Mouse (Mus musculus) gastrocnemius, postnatal 14 days (tissue): ENCODE data around the gene Golga4. TPM values are rescaled to one million over a fixed set of nuclear protein-coding genes. Genes with fewer than 3 reads are reported as not detected.

Experiments
- DNase-seq: peaks from one replicate; pipeline ENCODE4 v3.0.0; 2021; ENCODE audit warnings: mixed read lengths
- intact Hi-C: fragments of 180-260 bp; cut with DNase I; formaldehyde crosslinking; loops from one replicate; pipeline ENCODE4 v1.15.1; 2025; ENCODE audit warnings: low total_unique reads
- total RNA-seq, 2 experiments: library from RNA; stranded (reverse); gene quantifications; 2 replicates each; pipeline ENCODE4 v1.2.3; 2021

The Golga4 gene
- total RNA-seq, 2 experiments from 2014 or later: 157 TPM

DNA sequence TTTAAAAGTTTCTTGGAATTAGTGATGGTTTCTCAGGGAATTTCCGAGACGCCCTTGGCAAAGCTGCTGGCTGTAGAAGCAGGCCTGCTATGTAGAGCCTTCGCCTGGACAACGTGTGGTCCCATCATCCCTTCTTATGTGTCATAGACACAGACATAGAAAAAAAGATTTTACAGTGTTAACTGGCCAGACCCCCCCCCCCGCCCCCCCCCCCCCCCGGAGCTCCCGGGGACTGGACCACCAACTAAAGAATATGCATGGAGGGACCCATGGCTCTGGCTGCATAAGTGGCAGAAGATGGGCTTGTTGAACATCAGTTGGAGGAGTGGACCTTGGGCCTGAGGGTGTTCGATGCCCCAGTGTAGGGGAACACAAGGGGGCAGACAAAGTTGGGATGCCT lies 11.6 kb downstream of the Golga4 start:
- no peak for DNase-seq
- intact Hi-C loops: no loop called here

- intact Hi-C loops: no loop called here
- no peak for DNase-seq
Measured at GRCm38 (mm10) chr9:118519101-118519500, 13.0 kb downstream of the Golga4 start.

DNA sequence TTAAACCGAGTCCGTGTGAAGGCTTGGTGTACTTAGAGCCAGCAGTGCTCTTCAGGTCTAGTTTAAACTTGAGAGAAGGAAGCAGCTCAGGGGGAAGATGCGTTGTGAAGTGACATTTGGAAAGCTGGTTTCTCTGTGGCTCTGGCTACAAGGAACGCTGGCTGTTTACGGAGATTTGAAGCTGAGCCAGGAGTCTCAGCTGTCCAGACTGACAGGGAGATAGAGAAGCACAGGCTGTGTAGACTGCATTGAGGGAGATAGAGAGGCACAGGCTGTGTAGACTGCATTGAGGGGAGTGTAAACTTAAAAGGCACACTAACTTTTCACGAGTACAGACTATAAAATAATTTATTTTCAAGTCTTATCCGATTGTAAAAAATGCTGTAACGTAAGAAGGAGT lies 13.9 kb downstream of the Golga4 start:
- peak; percentile 50 for DNase-seq
- intact Hi-C loops: no loop called here

GRCm38 (mm10) chr9:118520858-118521257 lies 14.8 kb downstream of the Golga4 start:
- intact Hi-C loops: no loop called here
- DNase-seq: no peak

GRCm38 (mm10) chr9:118521659-118522058 lies 15.6 kb downstream of the Golga4 start:
- no peak for DNase-seq
- intact Hi-C loops: no loop called here

GRCm38 (mm10) chr9:118523738-118524137 lies 17.7 kb downstream of the Golga4 start:
- DNase-seq: no peak
- intact Hi-C loops: no loop called here

- intact Hi-C loops: no loop called here
- DNase-seq: no peak
Measured at GRCm38 (mm10) chr9:118527056-118527455, 21.0 kb downstream of the Golga4 start.

GRCm38 (mm10) chr9:118529783-118530182 lies 23.7 kb downstream of the Golga4 start:
- no peak for DNase-seq
- intact Hi-C loops: no loop called here

DNA sequence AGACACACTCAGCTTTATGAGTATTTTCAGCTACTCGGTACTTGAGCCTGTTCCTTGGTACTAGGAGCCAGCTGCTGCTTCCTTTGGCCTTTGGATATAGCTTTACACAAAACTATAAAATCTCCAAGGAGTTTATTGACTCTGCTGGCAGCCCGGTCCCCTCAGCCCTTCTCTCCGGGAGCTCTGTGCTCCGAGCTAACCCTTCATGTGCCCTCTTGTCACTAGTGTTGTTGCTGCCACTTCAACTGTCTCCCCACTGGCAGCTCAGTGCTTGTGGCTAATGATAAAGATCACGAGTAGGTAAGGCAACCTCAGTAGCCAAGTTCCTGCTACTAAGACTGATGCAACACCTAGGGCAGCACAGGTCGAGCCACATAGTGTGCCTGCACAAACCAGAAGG lies 24.6 kb downstream of the Golga4 start:
- intact Hi-C loops: no loop called here
- DNase-seq: no peak

- intact Hi-C loops: no loop called here
- DNase-seq: no peak
Measured at GRCm38 (mm10) chr9:118532516-118533205, 26.6 kb downstream of the Golga4 start.

DNA sequence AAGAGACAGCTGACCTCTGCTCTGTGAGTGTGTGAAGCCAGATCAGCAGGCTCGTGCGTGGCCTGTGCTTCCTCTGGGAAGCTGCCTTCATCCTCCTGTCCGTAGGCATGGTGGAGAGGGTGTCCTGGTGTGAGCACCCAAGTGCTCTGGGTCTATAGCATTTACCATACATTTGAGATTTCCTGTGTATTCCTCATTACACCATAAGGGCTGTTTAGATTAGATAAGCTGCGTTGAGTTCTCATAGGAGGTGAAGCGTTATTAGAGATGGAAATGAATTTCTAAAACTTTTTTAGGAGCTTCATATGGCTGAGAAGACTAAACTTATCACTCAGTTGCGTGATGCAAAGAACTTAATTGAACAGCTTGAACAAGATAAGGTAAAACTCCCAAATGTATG lies 30.9 kb downstream of the Golga4 start:
- DNase-seq: no peak
- intact Hi-C loops: no loop called here

DNA sequence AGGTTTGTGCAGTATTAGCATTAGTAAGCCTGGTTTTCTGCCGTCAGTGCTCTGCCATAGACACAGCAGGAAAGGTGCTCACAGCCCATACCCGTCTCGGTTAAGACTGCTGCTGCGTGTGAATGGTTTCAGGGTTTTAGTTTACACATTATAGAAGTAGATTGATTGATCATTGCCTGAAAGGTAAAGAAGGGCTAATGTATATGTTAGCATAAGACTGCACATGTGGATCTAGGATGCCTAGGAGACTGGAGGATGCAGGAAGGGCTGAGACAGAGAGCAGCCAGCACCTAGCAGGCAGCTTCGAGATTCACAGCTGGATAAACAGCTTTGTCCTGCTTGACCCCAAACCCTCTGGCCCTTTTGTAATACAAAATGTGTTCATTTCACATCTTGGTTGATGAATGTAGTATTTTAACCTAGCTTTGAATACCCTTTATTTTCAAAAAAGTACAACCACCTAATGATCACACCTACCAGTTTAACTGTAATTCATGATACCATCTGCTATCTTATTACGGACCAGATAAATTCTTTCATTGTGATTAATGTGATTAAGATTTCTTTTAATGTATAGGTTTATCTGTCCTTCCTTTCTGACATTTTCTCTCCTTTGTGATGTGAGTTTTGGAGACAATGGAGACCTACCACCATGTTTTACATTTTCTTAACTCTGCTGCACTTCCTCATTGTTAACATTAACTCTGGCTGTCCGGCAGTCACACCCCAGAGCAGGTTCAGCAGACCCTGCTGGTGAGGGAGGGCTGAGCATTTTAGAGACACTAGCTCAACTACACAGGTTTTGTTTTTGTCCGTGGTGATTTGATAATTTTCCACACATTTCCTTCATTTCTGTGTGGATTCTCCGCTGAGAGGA lies 31.6 kb downstream of the Golga4 start:
- intact Hi-C loops: no loop called here
- no peak for DNase-seq

DNA sequence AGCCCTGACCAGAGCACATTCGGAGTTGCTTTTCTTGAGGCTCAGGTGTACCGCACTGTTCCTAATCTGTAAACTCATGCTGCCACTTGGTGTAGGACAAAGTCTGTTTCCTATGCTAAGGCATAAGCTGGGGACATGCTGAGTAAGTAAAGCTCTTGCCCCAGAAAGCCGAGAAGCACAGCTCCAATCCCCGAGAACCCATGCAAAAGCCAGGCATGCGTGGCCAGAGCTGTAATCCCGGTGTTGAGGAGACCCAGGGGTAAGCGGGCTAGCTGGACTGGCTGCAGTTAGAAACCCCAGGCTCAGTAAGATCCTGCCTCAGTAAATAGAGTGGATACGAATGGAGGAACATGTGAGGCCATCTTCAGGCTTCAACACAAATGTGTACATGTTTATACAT lies 35.8 kb downstream of the Golga4 start:
- no peak for DNase-seq
- intact Hi-C loops: no loop called here

DNA sequence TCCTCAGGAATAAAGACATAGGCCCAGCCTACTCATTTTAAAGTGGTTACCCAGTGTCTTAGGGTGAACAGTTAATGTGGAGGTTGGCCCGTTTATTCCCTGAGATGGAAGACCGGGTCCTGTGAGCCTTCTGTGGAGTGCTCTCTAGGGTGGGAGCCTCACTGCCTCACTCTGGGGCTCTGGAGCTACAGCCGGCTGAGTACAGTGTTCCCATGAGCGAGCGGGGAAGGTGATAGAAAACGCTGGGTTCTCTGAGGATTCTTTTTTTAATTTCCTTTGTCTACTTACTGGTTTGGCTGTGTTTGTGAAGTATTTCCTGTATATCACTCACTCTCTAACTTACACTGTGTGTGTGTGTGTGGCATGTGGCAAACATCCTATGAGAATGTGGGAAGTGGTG lies 39.1 kb downstream of the Golga4 start:
- DNase-seq: no peak
- intact Hi-C loops: no loop called here

DNA sequence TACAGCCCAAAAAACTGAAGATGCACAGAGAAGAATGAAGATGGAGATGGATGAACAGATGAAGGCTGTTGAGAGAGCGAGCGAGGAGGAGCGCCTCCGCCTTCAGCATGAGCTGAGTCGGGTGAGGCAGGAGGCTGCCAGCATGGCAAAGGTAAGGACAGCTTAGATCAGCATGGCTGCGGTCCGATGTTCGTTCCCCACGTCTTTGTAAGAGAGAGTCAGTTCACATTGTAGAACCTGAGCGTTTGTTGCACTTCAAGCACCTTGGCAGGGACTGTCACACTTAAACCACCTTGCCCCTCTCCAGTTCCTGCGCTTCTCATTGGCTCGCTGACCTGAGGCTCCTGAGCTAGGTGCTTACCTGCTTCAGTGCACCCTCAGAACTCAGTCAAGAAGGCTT lies 42.6 kb downstream of the Golga4 start:
- no peak for DNase-seq
- intact Hi-C loops: no loop called here

DNA sequence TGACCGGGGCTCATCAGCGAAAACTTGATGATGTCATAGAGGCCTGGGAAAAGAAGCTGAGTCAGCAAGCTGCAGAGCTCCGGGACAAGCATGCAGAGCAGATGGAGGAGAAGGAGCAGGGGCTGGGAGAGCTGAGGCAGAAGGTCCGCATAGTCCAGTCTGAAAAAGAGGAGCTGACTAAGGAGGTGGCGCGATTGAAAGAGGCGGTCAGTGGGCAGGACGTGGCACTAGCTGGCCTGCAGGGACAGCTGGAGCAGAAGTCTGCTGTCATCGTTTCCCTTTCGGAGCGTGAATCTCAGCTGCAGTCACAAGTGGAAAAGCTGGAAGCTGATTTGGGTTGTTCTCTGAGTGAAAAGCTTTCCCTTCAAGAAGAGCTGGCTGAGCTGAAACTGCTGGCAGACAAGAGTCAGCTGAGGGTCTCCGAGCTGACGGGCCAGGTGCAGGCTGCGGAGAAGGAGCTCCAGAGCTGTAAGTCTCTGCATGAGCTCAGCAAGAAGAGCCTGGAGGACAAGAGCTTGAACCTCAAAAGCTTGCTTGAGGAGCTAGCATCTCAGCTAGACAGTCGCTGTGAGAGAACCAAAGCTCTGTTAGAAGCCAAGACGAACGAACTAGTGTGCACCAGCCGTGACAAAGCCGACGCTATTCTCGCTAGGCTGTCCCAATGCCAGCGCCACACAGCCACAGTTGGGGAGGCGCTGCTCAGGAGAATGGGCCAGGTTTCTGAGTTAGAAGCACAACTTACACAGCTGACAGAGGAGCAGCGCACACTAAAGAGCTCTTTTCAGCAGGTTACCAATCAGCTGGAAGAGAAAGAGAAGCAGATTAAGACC lies 51.1 kb downstream of the Golga4 start:
- peak; percentile 43 for DNase-seq
- intact Hi-C loops: no loop called here

DNA sequence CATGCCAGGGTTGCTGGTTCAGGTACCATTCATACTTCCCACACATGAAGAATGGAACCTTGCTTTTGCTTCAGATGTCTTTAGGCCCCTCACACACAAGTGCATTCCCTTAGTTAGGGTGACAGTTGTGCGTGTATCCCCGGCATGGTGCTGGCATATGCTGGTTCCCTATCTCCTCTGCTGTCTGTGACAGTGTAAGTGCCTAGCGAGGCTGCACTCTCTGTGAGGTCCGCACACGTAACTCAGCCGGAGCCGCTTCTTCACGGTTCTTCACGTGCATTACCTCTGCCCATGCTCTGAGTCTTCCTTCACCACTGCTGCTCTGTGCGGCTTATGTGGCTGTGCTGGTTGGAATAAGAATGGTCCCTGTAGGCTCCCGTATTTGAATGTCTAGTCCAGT lies 57.3 kb downstream of the Golga4 start:
- no peak for DNase-seq
- intact Hi-C loops: no loop called here

- intact Hi-C loops: no loop called here
- DNase-seq: no peak
Measured at GRCm38 (mm10) chr9:118563866-118564265, 57.8 kb downstream of the Golga4 start.

GRCm38 (mm10) chr9:118564696-118565095 lies 58.6 kb downstream of the Golga4 start:
- intact Hi-C loops: no loop called here
- DNase-seq: no peak

DNA sequence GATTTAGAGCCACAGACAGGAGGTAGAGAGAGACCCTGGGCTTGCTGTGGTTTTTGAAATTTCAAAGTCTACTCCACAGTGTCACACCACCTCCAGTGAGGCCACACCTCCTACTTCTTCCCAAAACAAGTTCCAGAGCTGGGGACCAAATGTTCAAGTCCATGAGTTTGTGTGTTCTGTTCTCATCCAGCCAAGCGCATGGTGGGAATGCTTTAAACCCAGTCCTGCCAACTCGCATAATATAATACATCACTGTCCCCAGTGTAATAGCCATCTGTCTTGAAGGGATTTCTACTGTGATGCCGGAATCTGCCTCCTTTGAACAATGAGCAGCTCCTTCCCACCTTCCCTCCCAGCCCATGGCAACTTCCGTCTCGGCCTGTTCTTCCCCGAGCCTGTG lies 63.3 kb downstream of the Golga4 start:
- intact Hi-C loops: no loop called here
- no peak for DNase-seq
